ENCODE assay signal across 9 mouse cellular contexts in the genomic region with DNA sequence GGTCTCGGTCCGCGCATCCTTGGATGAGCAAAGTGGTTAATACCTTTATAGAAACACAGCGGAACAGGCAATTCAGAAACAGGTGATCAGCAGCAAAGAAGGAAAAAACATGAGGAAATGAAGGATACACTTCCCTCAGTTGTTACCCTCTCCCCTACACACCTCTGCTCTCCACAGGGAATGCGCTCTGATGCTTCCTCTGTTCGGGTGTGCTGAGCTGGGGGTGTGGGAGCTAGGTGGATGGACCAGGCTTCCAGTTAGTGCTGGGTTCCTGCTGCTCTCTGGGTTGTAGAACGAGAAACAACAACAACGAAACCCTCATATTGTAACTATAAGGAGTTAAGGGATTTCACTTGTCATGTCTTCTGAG. TPM values are rescaled to one million over a fixed set of nuclear protein-coding genes. Genes with fewer than 3 reads are reported as not detected.
A peak's percentile ranks its signal among the peaks of the same experiment; 100 is the strongest.
DNase-seq lines count a peak whose midpoint lies in the region; ATAC-seq lines count a peak whose summit lies in the region.
"Had no signal": no experiment of that assay in that cellular context is flagged by ENCODE, and none has a peak within 500 bp of the region (broad histone marks: within the 10 kb centered on the region; RNA-seq: fewer than 3 reads in every experiment).

No protein-coding gene starts in this region.

- no peak overlapping the region for H3K9ac ChIP-seq in heart, embryonic 12.5 days
- H3K9ac ChIP-seq in neural tube, embryonic 12.5 days = no peak overlapping the region
- no peak overlapping the region for H3K9ac ChIP-seq in limb, embryonic 12.5 days (replicated peaks)
- H3K9ac ChIP-seq in stomach, embryonic 16.5 days (ENCODE audit: low read length) = no peak overlapping the region; the same call in 1 of the 2 replicates
- H3K9ac ChIP-seq: liver, embryonic 13.5 days had no signal

- no peak overlapping the region for H3K27ac ChIP-seq in heart, embryonic 12.5 days (ENCODE audit: poor library complexity, severe bottlenecking)
- no peak overlapping the region for H3K27ac ChIP-seq in neural tube, embryonic 12.5 days
- no peak overlapping the region for H3K27ac ChIP-seq in limb, embryonic 12.5 days
- no peak overlapping the region for H3K27ac ChIP-seq in stomach, embryonic 16.5 days (ENCODE audit: low read length)
- H3K27ac ChIP-seq: liver, embryonic 13.5 days had no signal

- peaks cover 34% of the 10 kb centered on the region for H3K27me3 ChIP-seq in heart, embryonic 12.5 days (replicated peaks)
- H3K27me3 ChIP-seq in neural tube, embryonic 12.5 days (replicated peaks) = peaks cover 27% of the 10 kb centered on the region
- peaks cover 14% of the 10 kb centered on the region for H3K27me3 ChIP-seq in limb, embryonic 12.5 days
- 0 out of 2 replicates have a peak, but pooled peaks cover 4% of the 10 kb centered on the region for H3K27me3 ChIP-seq in stomach, embryonic 16.5 days (ENCODE audit: control insufficient read depth, insufficient read depth, low read length)

- intact Hi-C loops in left cerebral cortex, postnatal 36 days (cut with DNase I) = loop anchor here (2.0 to 5.0 kb wide), 2 partner anchors 466 to 762 kb away; a partner anchor contains a TSS

- H3K9me3 ChIP-seq in heart, embryonic 12.5 days (replicated peaks) = no peaks in the 10 kb centered on the region
- no peaks in the 10 kb centered on the region for H3K9me3 ChIP-seq in neural tube, embryonic 12.5 days
- H3K9me3 ChIP-seq in limb, embryonic 12.5 days = no peaks in the 10 kb centered on the region
- no peaks in the 10 kb centered on the region for H3K9me3 ChIP-seq in stomach, embryonic 16.5 days (replicated peaks; ENCODE audit: control insufficient read depth, low read length)
- H3K9me3 ChIP-seq: liver, embryonic 13.5 days had no signal

- H3K4me2 ChIP-seq in heart, embryonic 12.5 days = peak overlapping the region; percentile 18
- peak overlapping the region; percentile 38; the same call in 1 of the 2 replicates for H3K4me2 ChIP-seq in neural tube, embryonic 12.5 days (replicated peaks)
- H3K4me2 ChIP-seq in limb, embryonic 12.5 days = peak overlapping the region; percentile 41
- H3K4me2 ChIP-seq in stomach, embryonic 16.5 days (ENCODE audit: low read depth, low read length) = peak overlapping the region; percentile 36; the same call in 1 of the 2 replicates
- H3K4me2 ChIP-seq: liver, embryonic 13.5 days had no signal

- 29% methylated on average over 8 of the region's 8 CpGs for WGBS in heart, embryonic 12.5 days
- WGBS in neural tube, embryonic 12.5 days = 28% methylated on average over 8 of the region's 8 CpGs
- WGBS in limb, embryonic 12.5 days = 33% methylated on average over 8 of the region's 8 CpGs
- 35% methylated on average over 8 of the region's 8 CpGs for WGBS in stomach, embryonic 16.5 days

- DNase-seq in heart, adult 8-10 months (ENCODE audit: low spot score) = no peak
- DNase-seq in neural tube, embryonic 10.5 days (ENCODE audit: extremely low spot score, low spot score) = no peak
- DNase-seq in adrenal gland, postnatal 25 days = no peak
- no peak for DNase-seq in left cerebral cortex, postnatal 36 days (ENCODE audit: low spot score in 2 of 2)

- H3K4me1 ChIP-seq in heart, embryonic 12.5 days (replicated peaks) = no peaks in the 10 kb centered on the region; the same call in 1 of the 2 replicates
- H3K4me1 ChIP-seq in neural tube, embryonic 12.5 days = peaks cover 12% of the 10 kb centered on the region; the same call in 1 of the 2 replicates
- H3K4me1 ChIP-seq in limb, embryonic 12.5 days (replicated peaks) = peaks cover 16% of the 10 kb centered on the region
- H3K4me1 ChIP-seq in stomach, embryonic 16.5 days (ENCODE audit: control insufficient read depth, insufficient read depth, low read length) = no peaks in the 10 kb centered on the region; the same call in 1 of the 2 replicates
- H3K4me1 ChIP-seq: liver, embryonic 13.5 days had no signal

- H3K36me3 ChIP-seq in heart, embryonic 12.5 days = no peaks in the 10 kb centered on the region
- no peaks in the 10 kb centered on the region for H3K36me3 ChIP-seq in neural tube, embryonic 12.5 days
- no peaks in the 10 kb centered on the region for H3K36me3 ChIP-seq in limb, embryonic 12.5 days
- no peaks in the 10 kb centered on the region for H3K36me3 ChIP-seq in stomach, embryonic 16.5 days (ENCODE audit: control insufficient read depth, insufficient read depth, low read length)
- H3K36me3 ChIP-seq: liver, embryonic 13.5 days had no signal

- H3K4me3 ChIP-seq in heart, embryonic 12.5 days = no peak overlapping the region
- H3K4me3 ChIP-seq in neural tube, embryonic 12.5 days = no peak overlapping the region
- no peak overlapping the region for H3K4me3 ChIP-seq in limb, embryonic 12.5 days (replicated peaks)
- H3K4me3 ChIP-seq in stomach, embryonic 16.5 days (replicated peaks; ENCODE audit: low read length) = no peak overlapping the region
- H3K4me3 ChIP-seq: liver, embryonic 13.5 days had no signal

- no peak for ATAC-seq in heart, embryonic 12.5 days (ENCODE audit: insufficient number of reproducible peaks, low FRiP score)
- no peak for ATAC-seq in neural tube, embryonic 12.5 days (ENCODE audit: low FRiP score, low read depth)
- ATAC-seq in limb, embryonic 12.5 days (ENCODE audit: insufficient number of reproducible peaks, insufficient read depth, low FRiP score, low TSS enrichment, low read depth) = no peak
- ATAC-seq in stomach, embryonic 16.5 days (ENCODE audit: insufficient read depth, low FRiP score) = no peak

RNA-seq across cellular contexts. Expression of a gene that starts 40.7 kb away (rescaled TPM):
- 58.5 and 59.3 TPM in 2 replicates for polyA plus RNA-seq in heart, embryonic 12.5 days (2016; fragmentation: Nextera tagmentation; extraction: Ambion mirVana)
- 1 to 10 TPM in 3 of 4 experiments, under 1 TPM in 1; 1.00 to 3.1 (median 1.2) TPM for total RNA-seq in heart, adult 8-10 months (2022)
- polyA plus RNA-seq in neural tube, embryonic 12.5 days (2016; fragmentation: Nextera tagmentation; extraction: Ambion mirVana) = 102 and 109 TPM in 2 replicates
- 242 and 246 TPM in 2 replicates for polyA plus RNA-seq in limb, embryonic 12.5 days (2016; fragmentation: Nextera tagmentation; extraction: Ambion mirVana)
- 112 and 114 TPM in 2 replicates for polyA plus RNA-seq in stomach, embryonic 16.5 days (2015; fragmentation: Nextera tagmentation; extraction: Ambion mirVana)
- total RNA-seq in adrenal gland, postnatal 25 days (2021) = 6.9 and 7.5 TPM in 2 replicates
- total RNA-seq in left cerebral cortex, postnatal 36 days (2021) = 1 to 10 TPM; 5.1 TPM
